Mouse (Mus musculus) midbrain, embryonic 12.5 days (tissue): ENCODE results near the gene Pgc. TPM values are rescaled to one million over a fixed set of nuclear protein-coding genes. Genes with fewer than 3 reads are reported as not detected.

Experiments used
- ATAC-seq: fragments of 200-750 bp; cut with Nextera tagmentation; 2 replicates; pipeline ENCODE4 v1.8.0; 2017; ENCODE audit warnings: low read depth, moderate TSS enrichment, moderate library complexity; ENCODE audit not compliant: low FRiP score
- H3K27ac ChIP-seq: fragments of 300-500 bp; sonication (generic); replicated peaks from 2 replicates; pipeline ENCODE4 v1.5.1; 2016; ENCODE audit warnings: mild to moderate bottlenecking
- H3K27me3 ChIP-seq: fragments of 300-500 bp; sonication (generic); 2 replicates; pipeline ENCODE4 v1.6.1; 2016; ENCODE audit warnings: mild to moderate bottlenecking
- H3K36me3 ChIP-seq: fragments of 300-500 bp; sonication (generic); 2 replicates; pipeline ENCODE4 v1.6.1; 2016
- H3K4me1 ChIP-seq: fragments of 300-500 bp; sonication (generic); 2 replicates; pipeline ENCODE4 v1.6.1; 2016
- H3K4me2 ChIP-seq: fragments of 300-500 bp; sonication (generic); replicated peaks from 2 replicates; pipeline ENCODE4 v1.6.1; 2016; ENCODE audit warnings: mild to moderate bottlenecking, moderate library complexity
- H3K4me3 ChIP-seq: fragments of 300-500 bp; sonication (generic); 2 replicates; pipeline ENCODE4 v1.5.1; 2016; ENCODE audit warnings: mild to moderate bottlenecking
- H3K9ac ChIP-seq: fragments of 300-500 bp; sonication (generic); replicated peaks from 2 replicates; pipeline ENCODE4 v1.6.1; 2016; ENCODE audit warnings: mild to moderate bottlenecking, moderate library complexity
- H3K9me3 ChIP-seq: fragments of 300-500 bp; sonication (generic); 2 replicates; pipeline ENCODE4 v1.6.1; 2016; ENCODE audit warnings: mild to moderate bottlenecking
- WGBS: fragments of 180-500 bp; shearing (Covaris S2); methylation state at CpG from one replicate; pipeline ENCODE4 v1.1.7; 2016; 5-methylcytosine and 5-hydroxymethylcytosine counted together
- polyA plus RNA-seq: library from polyadenylated mRNA; unstranded; fragments of >200 nt; fragmentation: Nextera tagmentation; extraction: Ambion mirVana; gene quantifications from 2 replicates; pipeline ENCODE4 v1.2.1, GENCODE M21; 2016

Gene Pgc
- polyA plus RNA-seq, 1 experiment from 2014 or later = not detected

GRCm38 (mm10) chr17:47694503-47695336, 31.9 kb upstream of the Pgc start, which contains the start of gene Prickle4:
Gene Prickle4, minus strand, starts transcription at chr17:47694736.
- H3K4me2 ChIP-seq = peak within 1 kb of the TSS; percentile 78
- under 1% methylated on average over 80 of the region's 82 CpGs for WGBS
- H3K9me3 ChIP-seq = no peaks in the 10 kb centered on the region
- H3K27ac ChIP-seq = peak within 1 kb of the TSS; percentile 75
- peak within 1 kb of the TSS; percentile 73 for H3K4me3 ChIP-seq
- H3K9ac ChIP-seq = peak within 1 kb of the TSS; percentile 86
- ATAC-seq = peak; percentile 94
- peaks cover 21% of the 10 kb centered on the region for H3K27me3 ChIP-seq
- 0 out of 2 replicates have a peak, but pooled peaks cover 11% of the 10 kb centered on the region for H3K36me3 ChIP-seq
- H3K4me1 ChIP-seq = peaks cover 19% of the 10 kb centered on the region

GRCm38 (mm10) chr17:47695337-47695710, 31.3 kb upstream of the Pgc start:
- peaks cover 16% of the 10 kb centered on the region for H3K27me3 ChIP-seq
- peak overlapping the region; percentile 78 for H3K4me2 ChIP-seq
- H3K4me1 ChIP-seq = peaks cover 15% of the 10 kb centered on the region
- ATAC-seq = peak; percentile 17; the same call in 1 of the 2 replicates
- peak overlapping the region; percentile 75 for H3K27ac ChIP-seq
- H3K9ac ChIP-seq = peak overlapping the region; percentile 86
- under 1% methylated on average over 23 of the region's 23 CpGs for WGBS
- peak overlapping the region; percentile 73 for H3K4me3 ChIP-seq
- H3K9me3 ChIP-seq = no peaks in the 10 kb centered on the region
- 0 out of 2 replicates have a peak, but pooled peaks cover 14% of the 10 kb centered on the region for H3K36me3 ChIP-seq

GRCm38 (mm10) chr17:47698156-47698555, 28.5 kb upstream of the Pgc start:
- Histone ChIP-seq H3K36me3 (peaks cover 39% of the 10 kb centered on the region), H3K4me1 (peaks cover 15% of the 10 kb centered on the region), H3K9ac (no peak overlapping the region), H3K27ac (no peak overlapping the region), H3K27me3 (peaks cover 18% of the 10 kb centered on the region), H3K4me3 (no peak overlapping the region), H3K4me2 (no peak overlapping the region), H3K9me3 (no peaks in the 10 kb centered on the region)
- WGBS = 83% methylated on average over 10 of the region's 10 CpGs
- no peak for ATAC-seq

- no peak overlapping the region for H3K4me2 ChIP-seq
- no peaks in the 10 kb centered on the region for H3K9me3 ChIP-seq
- no peak for ATAC-seq
- H3K9ac ChIP-seq = no peak overlapping the region
- 72% methylated on average over 2 of the region's 2 CpGs for WGBS
- H3K27ac ChIP-seq = no peak overlapping the region
- peaks cover 18% of the 10 kb centered on the region for H3K27me3 ChIP-seq
- H3K4me3 ChIP-seq = no peak overlapping the region
- H3K36me3 ChIP-seq = peaks cover 46% of the 10 kb centered on the region
- H3K4me1 ChIP-seq = peaks cover 14% of the 10 kb centered on the region
These were observed 27.6 kb upstream of the Pgc start for GRCm38 (mm10) chr17:47699055-47699454.

GRCm38 (mm10) chr17:47701793-47702192, 24.8 kb upstream of the Pgc start:
- no peak overlapping the region for H3K4me2 ChIP-seq
- no peak overlapping the region for H3K9ac ChIP-seq
- 0 out of 2 replicates have a peak, but pooled peaks cover 3% of the 10 kb centered on the region for H3K4me1 ChIP-seq
- H3K27ac ChIP-seq = no peak overlapping the region
- H3K9me3 ChIP-seq = no peaks in the 10 kb centered on the region
- 81% methylated on average over 9 of the region's 9 CpGs for WGBS
- peaks cover 18% of the 10 kb centered on the region for H3K27me3 ChIP-seq
- H3K4me3 ChIP-seq = no peak overlapping the region
- ATAC-seq = no peak
- peaks cover 51% of the 10 kb centered on the region for H3K36me3 ChIP-seq

- ATAC-seq = peak; percentile 30; the same call in 1 of the 2 replicates
- Histone ChIP-seq H3K4me3 (no peak overlapping the region), H3K9ac (no peak overlapping the region), H3K9me3 (no peaks in the 10 kb centered on the region), H3K27me3 (peaks cover 18% of the 10 kb centered on the region), H3K4me2 (no peak overlapping the region), H3K36me3 (peaks cover 49% of the 10 kb centered on the region), H3K4me1 (0 out of 2 replicates have a peak, but pooled peaks cover 3% of the 10 kb centered on the region), H3K27ac (no peak overlapping the region)
- WGBS = 53% methylated on average over 28 of the region's 28 CpGs
These were observed 23.9 kb upstream of the Pgc start for GRCm38 (mm10) chr17:47702548-47703345.

GRCm38 (mm10) chr17:47703556-47703955, 23.1 kb upstream of the Pgc start:
- H3K9ac ChIP-seq = 0 out of 2 replicates have a peak overlapping the region, but pooled peaks have one; percentile 12
- ATAC-seq = no peak

GRCm38 (mm10) chr17:47704692-47705091, 21.9 kb upstream of the Pgc start:
- Histone ChIP-seq H3K27ac (no peak overlapping the region), H3K4me1 (0 out of 2 replicates have a peak, but pooled peaks cover 3% of the 10 kb centered on the region), H3K4me2 (no peak overlapping the region), H3K36me3 (peaks cover 40% of the 10 kb centered on the region), H3K9ac (no peak overlapping the region), H3K27me3 (peaks cover 18% of the 10 kb centered on the region), H3K4me3 (no peak overlapping the region), H3K9me3 (no peaks in the 10 kb centered on the region)
- no peak for ATAC-seq
- WGBS = 84% methylated on average over 4 of the region's 4 CpGs

More at GRCm38 (mm10) chr17:47703556-47703955, 23.1 kb upstream of the Pgc start:
- Histone ChIP-seq H3K4me1 (0 out of 2 replicates have a peak, but pooled peaks cover 3% of the 10 kb centered on the region), H3K4me2 (no peak overlapping the region), H3K9me3 (no peaks in the 10 kb centered on the region), H3K27me3 (peaks cover 18% of the 10 kb centered on the region), H3K4me3 (no peak overlapping the region), H3K27ac (no peak overlapping the region), H3K36me3 (peaks cover 44% of the 10 kb centered on the region)
- WGBS = 29% methylated on average over 20 of the region's 20 CpGs

GRCm38 (mm10) chr17:47706196-47706595, 20.4 kb upstream of the Pgc start:
- Histone ChIP-seq H3K4me3 (no peak overlapping the region), H3K27ac (no peak overlapping the region), H3K27me3 (peaks cover 18% of the 10 kb centered on the region), H3K36me3 (peaks cover 29% of the 10 kb centered on the region), H3K4me2 (no peak overlapping the region), H3K9me3 (no peaks in the 10 kb centered on the region), H3K4me1 (0 out of 2 replicates have a peak, but pooled peaks cover 3% of the 10 kb centered on the region), H3K9ac (no peak overlapping the region)
- WGBS = 80% methylated on average over 1 of the region's 1 CpGs
- ATAC-seq = no peak

GRCm38 (mm10) chr17:47707961-47708360, 18.7 kb upstream of the Pgc start:
- Histone ChIP-seq H3K27me3 (peaks cover 8% of the 10 kb centered on the region), H3K4me3 (no peak overlapping the region), H3K4me2 (no peak overlapping the region), H3K27ac (no peak overlapping the region), H3K4me1 (0 out of 2 replicates have a peak, but pooled peaks cover 3% of the 10 kb centered on the region), H3K9me3 (no peaks in the 10 kb centered on the region), H3K9ac (no peak overlapping the region), H3K36me3 (peaks cover 14% of the 10 kb centered on the region; the same call in 1 of the 2 replicates)
- ATAC-seq = no peak
- 88% methylated on average over 3 of the region's 3 CpGs for WGBS

- no peaks in the 10 kb centered on the region for H3K4me1 ChIP-seq
- no peak overlapping the region for H3K27ac ChIP-seq
- no peak overlapping the region for H3K4me3 ChIP-seq
- H3K9me3 ChIP-seq = no peaks in the 10 kb centered on the region
- 0 out of 2 replicates have a peak, but pooled peaks cover 5% of the 10 kb centered on the region for H3K36me3 ChIP-seq
- H3K27me3 ChIP-seq = no peaks in the 10 kb centered on the region
- no peak overlapping the region for H3K4me2 ChIP-seq
- ATAC-seq = no peak
- H3K9ac ChIP-seq = no peak overlapping the region
- 81% methylated on average over 4 of the region's 4 CpGs for WGBS
These were observed 17.7 kb upstream of the Pgc start for GRCm38 (mm10) chr17:47708972-47709371.
